Mouse (Mus musculus) limb, embryonic 15.5 days (tissue): ENCODE measurements around the gene Cdca4. TPM values are rescaled to one million over a fixed set of nuclear protein-coding genes. Genes with fewer than 3 reads are reported as not detected.

Experiments
- ATAC-seq: fragments of 200-750 bp; cut with Nextera tagmentation; 2 replicates; pipeline ENCODE4 v1.8.0; 2017; ENCODE audit warnings: low read depth, moderate TSS enrichment; ENCODE audit not compliant: insufficient number of reproducible peaks, low FRiP score, low TSS enrichment
- H3K27ac ChIP-seq: fragments of 300-500 bp; sonication (generic); 2 replicates; pipeline ENCODE4 v1.5.1; 2015; ENCODE audit warnings: moderate library complexity, mild to moderate bottlenecking, inconsistent platforms
- H3K27me3 ChIP-seq: fragments of 300-500 bp; sonication (generic); 2 replicates; pipeline ENCODE4 v1.6.1; 2015; ENCODE audit warnings: inconsistent platforms
- H3K36me3 ChIP-seq: fragments of 300-500 bp; sonication (generic); 2 replicates; pipeline ENCODE4 v1.6.1; 2015; ENCODE audit warnings: inconsistent platforms
- H3K4me1 ChIP-seq: fragments of 300-500 bp; sonication (generic); 2 replicates; pipeline ENCODE4 v1.6.1; 2015; ENCODE audit warnings: inconsistent platforms
- H3K4me2 ChIP-seq: fragments of 300-500 bp; sonication (generic); 2 replicates; pipeline ENCODE4 v1.6.1; 2015; ENCODE audit warnings: mild to moderate bottlenecking, inconsistent platforms
- H3K4me3 ChIP-seq: fragments of 300-500 bp; sonication (generic); 2 replicates; pipeline ENCODE4 v1.5.1; 2015; ENCODE audit warnings: mild to moderate bottlenecking, inconsistent platforms
- H3K9ac ChIP-seq: fragments of 300-500 bp; sonication (generic); 2 replicates; pipeline ENCODE4 v1.6.1; 2015; ENCODE audit warnings: inconsistent platforms
- H3K9me3 ChIP-seq: fragments of 300-500 bp; sonication (generic); 2 replicates; pipeline ENCODE4 v1.6.1; 2016; ENCODE audit warnings: inconsistent platforms
- WGBS: fragments of 180-500 bp; shearing (Covaris S2); methylation state at CpG from one replicate; pipeline ENCODE4 v1.1.7; 2015; 5-methylcytosine and 5-hydroxymethylcytosine counted together
- polyA plus RNA-seq: library from polyadenylated mRNA; unstranded; fragments of >200 nt; fragmentation: Nextera tagmentation; extraction: Ambion mirVana; gene quantifications from 2 replicates; pipeline ENCODE4 v1.2.1, GENCODE M21; 2015

The Cdca4 gene
- polyA plus RNA-seq, 1 experiment from 2014 or later, result 105 TPM

GRCm38 (mm10) chr12:112868178-112869087, 39.2 kb upstream of the Cdca4 start, which contains the start of gene Gpr132:
Gpr132 (minus strand) TSS chr12:112868228.
- peaks cover 23% of the 10 kb centered on the region for H3K27me3 ChIP-seq
- no peak within 1 kb of the TSS for H3K4me3 ChIP-seq
- no peak for ATAC-seq
- no peak within 1 kb of the TSS for H3K9ac ChIP-seq
- no peak within 1 kb of the TSS for H3K27ac ChIP-seq
- WGBS, result 58% methylated on average over 13 of the region's 13 CpGs
- peaks cover 13% of the 10 kb centered on the region for H3K4me1 ChIP-seq
- H3K9me3 ChIP-seq, result no peaks in the 10 kb centered on the region
- H3K36me3 ChIP-seq, result no peaks in the 10 kb centered on the region
- H3K4me2 ChIP-seq, result no peak within 1 kb of the TSS

- no peak for ATAC-seq
- Histone ChIP-seq H3K4me3 (no peak overlapping the region), H3K36me3 (no peaks in the 10 kb centered on the region), H3K9me3 (no peaks in the 10 kb centered on the region), H3K27me3 (peaks cover 14% of the 10 kb centered on the region; the same call in 1 of the 2 replicates), H3K27ac (no peak overlapping the region), H3K9ac (no peak overlapping the region), H3K4me2 (no peak overlapping the region), H3K4me1 (peaks cover 13% of the 10 kb centered on the region)
- WGBS, result 85% methylated on average over 7 of the region's 7 CpGs
These were observed 38.0 kb upstream of the Cdca4 start for GRCm38 (mm10) chr12:112867106-112867674.

- no peak overlapping the region for H3K9ac ChIP-seq
- ATAC-seq, result no peak
These were observed 37.4 kb upstream of the Cdca4 start for GRCm38 (mm10) chr12:112866467-112867080.

GRCm38 (mm10) chr12:112864804-112865203, 35.6 kb upstream of the Cdca4 start:
- no peak overlapping the region for H3K27ac ChIP-seq
- H3K4me1 ChIP-seq, result peaks cover 6% of the 10 kb centered on the region
- no peak overlapping the region for H3K9ac ChIP-seq
- H3K4me3 ChIP-seq, result no peak overlapping the region
- H3K9me3 ChIP-seq, result no peaks in the 10 kb centered on the region
- no peaks in the 10 kb centered on the region for H3K36me3 ChIP-seq
- no peak overlapping the region for H3K4me2 ChIP-seq
- H3K27me3 ChIP-seq, result no peaks in the 10 kb centered on the region
- no peak for ATAC-seq
- WGBS, result 78% methylated on average over 7 of the region's 7 CpGs

More at GRCm38 (mm10) chr12:112866467-112867080, 37.4 kb upstream of the Cdca4 start:
- Histone ChIP-seq H3K36me3 (no peaks in the 10 kb centered on the region), H3K9me3 (no peaks in the 10 kb centered on the region), H3K27me3 (peaks cover 10% of the 10 kb centered on the region; the same call in 1 of the 2 replicates), H3K4me1 (peaks cover 13% of the 10 kb centered on the region), H3K27ac (no peak overlapping the region), H3K4me2 (no peak overlapping the region), H3K4me3 (no peak overlapping the region)
- 60% methylated on average over 8 of the region's 8 CpGs for WGBS

- H3K9ac ChIP-seq, result no peak overlapping the region
- no peak overlapping the region for H3K4me2 ChIP-seq
- H3K4me1 ChIP-seq, result no peaks in the 10 kb centered on the region
- H3K4me3 ChIP-seq, result no peak overlapping the region
- 57% methylated on average over 9 of the region's 9 CpGs for WGBS
- H3K36me3 ChIP-seq, result no peaks in the 10 kb centered on the region
- no peak overlapping the region for H3K27ac ChIP-seq
- ATAC-seq, result no peak
- H3K27me3 ChIP-seq, result no peaks in the 10 kb centered on the region
- H3K9me3 ChIP-seq, result no peaks in the 10 kb centered on the region
These were observed 32.7 kb upstream of the Cdca4 start for GRCm38 (mm10) chr12:112861911-112862321.

GRCm38 (mm10) chr12:112860765-112861164, 31.5 kb upstream of the Cdca4 start:
- H3K9ac ChIP-seq, result no peak overlapping the region
- no peaks in the 10 kb centered on the region for H3K27me3 ChIP-seq
- ATAC-seq, result no peak
- no peak overlapping the region for H3K27ac ChIP-seq
- 69% methylated on average over 7 of the region's 7 CpGs for WGBS
- H3K36me3 ChIP-seq, result no peaks in the 10 kb centered on the region
- no peak overlapping the region for H3K4me2 ChIP-seq
- H3K9me3 ChIP-seq, result no peaks in the 10 kb centered on the region
- H3K4me1 ChIP-seq, result no peaks in the 10 kb centered on the region
- H3K4me3 ChIP-seq, result no peak overlapping the region

- no peak overlapping the region for H3K4me2 ChIP-seq
- H3K9ac ChIP-seq, result no peak overlapping the region
- H3K36me3 ChIP-seq, result no peaks in the 10 kb centered on the region
- no peaks in the 10 kb centered on the region for H3K27me3 ChIP-seq
- no peaks in the 10 kb centered on the region for H3K4me1 ChIP-seq
- no peak overlapping the region for H3K27ac ChIP-seq
- ATAC-seq, result no peak
- H3K9me3 ChIP-seq, result no peaks in the 10 kb centered on the region
- 54% methylated on average over 8 of the region's 8 CpGs for WGBS
- no peak overlapping the region for H3K4me3 ChIP-seq
These were observed 30.7 kb upstream of the Cdca4 start for GRCm38 (mm10) chr12:112859930-112860329.

- no peak overlapping the region for H3K4me2 ChIP-seq
- H3K27ac ChIP-seq, result no peak overlapping the region
- no peaks in the 10 kb centered on the region for H3K36me3 ChIP-seq
- WGBS, result 89% methylated on average over 9 of the region's 9 CpGs
- no peak overlapping the region for H3K4me3 ChIP-seq
- no peak for ATAC-seq
- no peaks in the 10 kb centered on the region for H3K27me3 ChIP-seq
- no peaks in the 10 kb centered on the region for H3K9me3 ChIP-seq
- H3K9ac ChIP-seq, result no peak overlapping the region
- H3K4me1 ChIP-seq, result no peaks in the 10 kb centered on the region
These were observed 29.5 kb upstream of the Cdca4 start for GRCm38 (mm10) chr12:112858581-112859336.

GRCm38 (mm10) chr12:112857021-112857925, 28.1 kb upstream of the Cdca4 start:
- Histone ChIP-seq H3K27ac (no peak overlapping the region), H3K36me3 (no peaks in the 10 kb centered on the region), H3K4me2 (no peak overlapping the region), H3K27me3 (no peaks in the 10 kb centered on the region), H3K9ac (no peak overlapping the region), H3K4me3 (no peak overlapping the region), H3K4me1 (no peaks in the 10 kb centered on the region), H3K9me3 (no peaks in the 10 kb centered on the region)
- 63% methylated on average over 9 of the region's 9 CpGs for WGBS
- no peak for ATAC-seq

- no peaks in the 10 kb centered on the region for H3K4me1 ChIP-seq
- 91% methylated on average over 3 of the region's 3 CpGs for WGBS
- no peak for ATAC-seq
- H3K9ac ChIP-seq, result no peak overlapping the region
- no peak overlapping the region for H3K4me2 ChIP-seq
- no peaks in the 10 kb centered on the region for H3K36me3 ChIP-seq
- H3K27ac ChIP-seq, result no peak overlapping the region
- no peaks in the 10 kb centered on the region for H3K27me3 ChIP-seq
- no peak overlapping the region for H3K4me3 ChIP-seq
- H3K9me3 ChIP-seq, result no peaks in the 10 kb centered on the region
These were observed 27.1 kb upstream of the Cdca4 start for GRCm38 (mm10) chr12:112856338-112856737.
